Mouse (Mus musculus) E14TG2a.4 (cell line): ENCODE measurements around the gene Sowaha.

Experiments
- CTCF ChIP-seq: conservative IDR thresholded peaks from 2 replicates; pipeline ENCODE4 v1.5.1; 2014; ENCODE audit warnings: low read length
- NANOG ChIP-seq: IDR thresholded peaks from 2 replicates; pipeline ENCODE4 v1.6.1; 2014; ENCODE audit warnings: borderline replicate concordance, low read length, mixed read lengths

DNA sequence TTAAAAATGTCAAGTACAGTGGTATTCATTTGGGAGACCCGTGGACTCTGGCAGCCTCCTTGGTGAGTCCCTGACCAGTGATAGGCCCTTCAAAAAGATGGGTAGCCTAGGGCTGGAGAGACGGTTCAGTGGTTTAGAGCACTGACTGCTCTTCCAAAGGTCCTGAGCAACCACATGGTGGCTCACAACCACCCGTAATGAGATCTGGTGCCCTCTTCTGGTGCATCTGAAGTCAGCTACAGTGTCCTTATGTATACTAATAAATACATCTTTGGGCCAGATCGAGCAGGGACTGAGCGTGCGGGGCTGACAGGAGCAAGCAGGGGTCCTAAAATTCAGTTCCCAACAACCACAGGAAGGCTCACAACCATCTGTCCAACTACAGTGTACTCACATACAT lies 36.2 kb downstream of the Sowaha start:
- TF ChIP-seq CTCF (no peak; the same call in 1 of the 2 replicates), NANOG (no peak)
